Mouse (Mus musculus) ovary, postnatal 36 days (tissue): ENCODE measurements around the gene Pycr1.
A peak's percentile ranks its signal among the peaks of the same experiment; 100 is the strongest.

ENCODE experiments used
- DNase-seq: peaks from one replicate; pipeline ENCODE4 v3.0.0; 2022; ENCODE audit warnings: low spot score, mixed read lengths

Gene Pycr1

DNA sequence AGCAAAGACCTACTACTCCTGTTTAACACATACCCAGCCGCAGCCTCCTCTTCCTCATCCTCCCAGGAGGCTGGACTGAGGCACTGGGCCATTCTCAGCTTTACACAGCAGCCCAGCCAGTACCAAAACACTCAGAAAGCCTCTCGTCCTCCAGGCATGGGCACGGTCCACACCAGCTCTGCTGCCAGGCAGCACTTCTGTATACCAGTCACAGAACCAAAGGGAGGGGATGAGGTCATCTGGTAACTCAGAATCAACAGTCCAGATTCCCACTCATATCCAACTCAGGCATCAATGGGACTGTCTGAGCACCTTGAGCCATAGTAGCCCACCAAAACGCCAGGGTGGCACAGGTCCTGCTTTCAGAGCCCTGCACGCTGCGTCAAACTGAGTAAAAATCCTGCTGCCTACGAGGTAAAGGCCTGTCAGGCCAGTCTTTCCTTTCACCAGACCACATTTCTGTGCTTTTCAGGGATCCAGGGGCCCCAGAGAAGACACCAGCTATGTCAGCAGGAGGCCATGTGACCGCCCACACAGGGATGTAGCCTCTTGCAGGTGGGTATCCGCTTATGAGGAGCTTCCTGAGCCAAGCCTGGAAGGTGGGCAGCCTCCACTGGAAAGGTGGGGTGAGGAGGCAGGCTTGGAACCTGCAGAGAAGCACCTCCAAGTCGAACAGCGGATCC lies 16.6 kb downstream of the Pycr1 start:
- DNase-seq: no peak

DNA sequence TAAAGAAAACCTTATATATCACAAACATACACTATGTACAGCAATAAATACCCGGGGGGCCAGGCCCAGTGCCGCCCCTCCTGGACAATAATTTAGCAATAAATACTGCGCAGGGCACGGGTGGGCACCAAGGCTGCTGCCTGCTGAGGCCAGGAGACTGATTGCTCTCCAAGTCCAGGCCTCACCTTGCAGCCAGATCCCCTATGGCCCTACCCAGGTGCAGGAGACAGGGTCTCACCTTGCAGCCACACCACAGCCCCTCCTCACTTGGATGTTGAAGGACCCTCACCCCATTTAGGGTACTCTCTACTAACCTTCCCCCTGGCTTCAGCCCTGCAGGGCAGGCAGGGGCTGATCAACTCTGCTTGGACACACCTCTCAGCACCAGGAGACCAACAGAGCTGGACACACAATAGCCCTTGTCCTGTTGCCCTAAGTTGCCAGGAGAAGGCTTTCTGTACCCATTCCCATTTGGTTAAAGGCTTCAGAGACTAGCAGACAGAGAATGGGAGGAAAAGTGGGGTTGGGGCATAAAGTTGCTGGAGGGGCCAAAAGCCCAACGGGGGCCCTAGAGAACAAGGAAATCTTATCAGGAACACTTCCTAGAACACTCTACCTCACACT lies 18.3 kb downstream of the Pycr1 start, which contains the start of gene Sirt7:
Gene Sirt7, minus strand, starts transcription at position 89 of the 624 bp plus-strand sequence.
- DNase-seq: no peak

DNA sequence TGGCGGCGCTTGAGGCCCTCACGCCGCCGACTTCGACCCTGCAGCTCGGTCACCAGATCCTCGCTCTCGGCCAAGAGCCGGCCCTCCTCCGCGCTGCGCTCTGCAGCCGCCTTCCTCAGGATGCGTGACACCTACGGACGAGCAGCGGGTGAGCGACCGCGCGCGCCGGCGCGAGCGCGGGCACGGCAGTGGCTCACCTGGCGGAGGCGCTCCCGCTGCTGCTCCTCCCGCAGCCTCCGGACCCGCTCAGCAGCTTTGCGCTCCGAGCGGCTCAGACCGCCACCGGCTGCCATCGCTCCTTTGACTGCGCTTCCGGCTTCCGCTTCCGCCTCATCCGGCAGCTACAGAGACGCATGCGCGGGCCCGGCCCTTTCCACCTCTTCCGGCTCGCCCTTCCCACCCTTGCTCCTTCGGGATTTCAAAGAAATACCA lies 18.9 kb downstream of the Pycr1 start:
- DNase-seq: peak; percentile 86

DNA sequence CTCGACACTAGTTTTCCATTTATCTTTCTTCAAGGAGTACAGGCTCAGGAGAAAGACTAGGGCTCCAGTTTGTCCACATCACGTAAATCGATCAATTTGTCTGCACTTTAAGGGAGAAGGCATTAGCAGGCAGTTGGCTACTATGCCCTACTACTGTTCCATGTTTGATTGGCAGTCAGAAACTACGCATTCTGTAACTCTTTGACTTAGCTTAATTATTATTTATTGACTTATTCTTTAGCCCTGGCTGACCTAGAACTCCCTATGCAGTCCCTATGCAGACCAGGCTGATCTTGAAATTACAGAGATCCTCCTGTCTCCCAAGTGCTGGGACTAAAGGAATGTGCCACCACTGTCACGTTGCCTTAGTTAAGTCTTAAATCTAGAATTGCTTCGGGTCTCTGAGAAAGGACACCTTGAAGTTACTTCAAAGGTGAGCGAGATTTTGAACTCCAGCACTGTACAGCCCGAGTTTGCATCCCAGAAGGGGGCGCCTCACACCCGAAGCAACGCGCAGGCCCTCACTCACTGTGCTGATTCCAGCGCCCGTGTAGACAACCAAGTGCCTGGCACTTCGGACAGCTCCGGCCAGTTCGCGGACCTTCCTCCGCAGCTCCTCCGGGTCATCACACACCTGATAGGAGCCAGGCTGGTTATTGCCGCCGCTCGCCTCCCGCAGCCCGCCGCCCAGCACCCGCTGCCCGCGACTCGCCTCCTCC lies 19.4 kb downstream of the Pycr1 start:
- DNase-seq: peak; percentile 67

DNA sequence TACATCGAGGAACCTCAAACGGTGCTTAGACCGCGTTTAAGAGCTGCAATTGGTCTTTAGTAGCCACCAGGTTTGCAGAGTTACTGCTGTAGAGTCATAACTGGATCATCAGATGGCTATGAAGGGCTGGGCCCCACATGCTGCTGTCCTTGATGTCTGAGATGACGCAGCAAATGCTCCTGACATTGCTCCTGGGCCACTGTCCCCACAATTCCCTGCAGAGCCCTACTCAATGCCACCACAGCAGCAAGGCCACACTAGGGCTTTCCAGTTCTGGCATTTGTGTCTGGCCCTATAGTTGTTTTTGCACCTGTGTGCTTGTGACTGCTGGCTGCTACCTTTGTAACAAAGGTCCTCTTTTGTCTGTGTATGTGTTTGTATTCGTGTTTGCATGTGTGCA lies 20.8 kb downstream of the Pycr1 start:
- no peak for DNase-seq

DNA sequence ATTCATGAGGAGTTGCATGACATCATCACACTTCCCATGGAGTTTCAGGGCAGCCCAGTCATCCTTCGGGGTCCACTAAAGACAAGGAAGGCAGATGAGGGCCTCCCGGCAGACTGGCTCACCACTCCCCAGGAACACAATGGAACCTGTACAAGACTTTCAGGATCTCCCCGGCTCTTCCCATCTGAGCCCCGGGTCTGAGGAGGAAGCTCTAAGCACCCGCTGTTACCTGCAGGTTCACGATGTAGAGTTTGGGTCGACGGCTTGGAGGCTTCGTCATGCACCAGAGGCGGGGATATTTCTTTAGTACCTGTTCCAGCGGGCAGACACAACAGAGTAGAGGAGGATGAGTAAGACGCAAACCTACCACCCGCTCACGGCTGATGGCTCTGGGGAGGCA lies 23.4 kb downstream of the Pycr1 start:
- no peak for DNase-seq

DNA sequence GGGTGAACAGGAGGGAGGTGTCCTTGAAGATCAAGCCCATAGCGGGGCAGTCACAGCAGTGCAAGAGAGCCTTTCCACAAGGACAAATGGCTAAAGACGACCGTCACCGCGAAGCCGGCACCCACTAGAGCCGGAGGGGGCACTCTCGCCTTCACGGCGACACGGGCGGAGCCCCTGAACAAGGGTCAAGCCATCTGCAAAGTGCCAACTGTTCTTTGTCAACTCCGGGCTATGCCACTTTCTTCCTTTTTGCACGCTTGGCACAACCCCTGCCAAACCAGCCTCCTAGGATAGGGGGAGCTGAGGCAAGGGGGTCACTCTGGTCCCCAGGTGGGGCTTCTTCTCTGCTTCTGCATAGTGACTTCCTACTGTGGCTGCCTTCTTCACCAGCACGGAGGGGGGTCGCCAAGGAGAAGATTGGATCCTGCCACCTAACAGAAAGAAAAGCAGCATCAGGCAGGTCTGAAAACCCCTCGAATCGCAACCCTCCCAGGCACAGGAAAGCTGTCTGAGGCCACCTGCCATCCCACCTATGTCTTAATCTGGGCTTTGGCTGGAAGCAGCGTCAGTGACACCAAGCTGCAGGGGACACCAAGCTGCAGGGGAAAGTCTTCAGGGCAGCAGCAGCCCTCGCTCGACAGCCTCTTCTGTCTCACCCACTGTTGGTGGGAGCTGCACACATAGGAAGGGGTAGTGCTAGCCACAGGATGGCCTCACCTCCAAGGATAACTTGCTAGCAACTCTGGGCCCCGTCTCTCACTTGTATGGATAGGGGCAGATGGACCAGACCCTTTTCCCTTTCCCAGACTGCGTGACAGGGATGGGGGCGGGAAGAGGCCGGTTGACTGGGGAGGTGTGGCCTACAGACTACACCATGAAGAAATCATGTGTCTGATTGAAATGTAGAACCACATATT lies 24.7 kb downstream of the Pycr1 start:
- DNase-seq: no peak

DNA sequence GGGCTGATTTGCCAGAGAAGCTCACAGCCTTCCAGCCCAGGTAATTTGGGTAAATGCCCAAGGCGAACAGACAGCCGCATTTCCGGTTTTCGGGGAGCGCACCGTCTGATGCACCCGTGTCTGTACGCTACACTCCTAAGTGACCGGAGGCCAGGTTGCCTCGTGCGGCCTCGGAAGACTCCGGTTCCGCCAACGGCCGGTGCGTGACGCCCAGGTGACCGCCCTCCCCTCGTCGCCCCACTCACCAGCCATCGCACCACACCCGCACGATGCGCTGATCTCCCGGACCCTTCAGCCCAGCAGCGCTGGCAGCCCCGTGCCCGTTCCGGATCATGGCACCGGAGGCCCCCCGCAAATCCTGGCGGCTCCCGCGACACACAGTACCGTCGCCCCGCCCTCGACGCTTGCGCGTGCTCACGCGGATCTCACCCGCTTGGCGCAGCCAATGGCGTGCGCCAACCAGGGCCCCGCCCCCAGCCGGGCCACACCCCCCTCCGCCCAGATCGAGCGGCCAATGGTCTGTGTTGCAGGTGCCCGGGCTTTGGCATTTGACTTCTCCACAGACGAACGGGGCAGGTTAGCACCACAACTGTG lies 26.0 kb downstream of the Pycr1 start, which contains the start of gene Pcyt2:
Gene Pcyt2, minus strand, starts transcription at position 418 of the 594 bp plus-strand sequence.
- DNase-seq: peak; percentile 91

DNA sequence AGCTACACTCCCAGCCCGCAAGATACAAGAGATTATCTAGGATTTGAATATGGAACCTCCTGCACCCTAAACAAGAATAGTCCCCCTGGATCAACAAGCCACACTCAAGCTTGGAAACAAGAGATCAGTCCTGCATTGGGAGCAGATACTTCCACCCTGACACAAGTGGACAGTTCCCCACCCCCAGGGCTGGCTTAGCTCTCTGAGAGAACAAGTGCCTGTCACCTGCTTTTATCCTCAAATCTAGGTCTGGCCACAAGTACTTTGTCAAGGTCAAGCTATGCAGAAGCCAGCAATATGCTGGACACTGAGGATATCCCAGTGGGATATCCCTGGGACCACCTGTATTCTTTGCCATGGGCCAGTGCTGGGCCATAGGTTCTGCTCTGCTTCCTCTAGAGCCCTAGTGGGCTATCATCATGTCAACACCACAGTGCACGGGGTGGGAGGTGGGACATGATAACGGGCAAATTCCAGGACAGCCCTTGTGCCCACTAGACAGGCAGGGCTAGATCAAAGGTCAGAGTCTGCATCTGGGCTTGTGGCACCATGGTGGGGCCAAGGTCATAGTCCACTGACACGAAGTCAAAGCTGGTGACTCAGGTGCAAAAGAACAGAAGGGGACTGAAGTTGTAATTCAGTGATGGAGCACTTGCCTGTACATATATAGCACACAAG lies 26.8 kb downstream of the Pycr1 start:
- no peak for DNase-seq

DNA sequence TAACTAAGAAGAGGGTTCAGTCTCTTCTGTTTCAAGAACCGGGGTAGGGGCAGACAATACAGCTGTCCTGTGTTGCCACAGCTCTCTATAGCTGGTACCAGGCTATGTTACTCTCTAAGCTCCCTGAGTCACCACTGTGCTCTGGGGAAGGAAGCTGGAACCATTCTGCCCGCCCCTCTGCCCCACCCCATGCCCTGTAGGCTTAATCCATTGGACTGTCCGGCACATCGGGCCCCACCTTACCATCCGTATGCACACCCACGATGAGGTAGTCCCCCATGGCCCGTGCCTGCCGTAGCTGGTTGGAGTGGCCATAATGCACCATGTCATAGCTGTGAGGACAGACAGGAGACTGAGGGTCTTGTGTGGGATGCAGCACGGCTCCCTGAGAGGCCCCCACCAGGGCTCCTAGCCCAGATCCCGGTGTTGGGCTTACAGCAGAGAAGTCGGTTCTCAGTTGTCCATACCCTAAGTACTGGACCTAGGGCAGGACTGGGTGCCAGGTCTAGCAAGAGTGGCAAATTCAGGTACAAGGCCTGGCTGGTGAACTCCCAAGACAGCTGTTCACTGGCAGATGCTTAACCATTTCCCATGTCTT lies 27.9 kb downstream of the Pycr1 start:
- DNase-seq: no peak

DNA sequence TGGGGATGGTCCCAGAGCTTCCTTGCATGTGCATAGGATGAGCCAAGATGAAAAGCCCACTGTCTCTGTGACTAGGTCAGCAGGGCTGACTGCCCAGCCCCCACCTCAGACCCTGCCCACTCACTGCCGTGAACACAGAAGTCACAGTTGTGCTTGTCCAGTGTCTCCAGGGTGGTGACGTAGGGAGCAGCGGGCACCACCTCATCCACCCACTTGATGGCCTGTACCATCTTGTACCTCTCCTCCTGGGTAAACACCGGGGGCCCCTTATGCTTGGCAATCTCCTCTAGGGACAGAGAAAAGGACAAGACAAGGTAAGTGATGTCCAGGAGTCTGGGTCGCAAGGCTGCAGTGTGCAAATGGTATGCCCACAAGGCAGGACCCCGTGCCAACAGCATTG lies 28.4 kb downstream of the Pycr1 start:
- DNase-seq: no peak

DNA sequence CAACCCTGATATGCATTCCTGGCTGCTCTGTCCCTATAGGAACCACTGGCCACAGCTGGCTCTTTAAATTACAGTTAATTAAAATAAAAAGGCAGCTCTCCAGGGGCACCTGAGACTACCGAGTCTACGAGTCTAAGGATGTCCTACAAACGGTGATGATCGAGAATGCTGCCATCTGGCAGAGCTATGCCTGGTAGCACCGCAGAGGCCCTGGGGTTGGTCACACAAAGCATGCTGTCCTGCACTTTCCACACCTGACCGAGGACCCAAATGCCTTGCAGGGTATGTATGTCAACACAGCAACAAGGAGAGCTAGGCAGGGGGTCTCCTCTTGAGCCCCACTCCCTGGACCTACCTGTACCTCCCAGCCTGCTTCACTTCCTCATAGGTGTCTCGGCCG lies 29.6 kb downstream of the Pycr1 start:
- DNase-seq: no peak

DNA sequence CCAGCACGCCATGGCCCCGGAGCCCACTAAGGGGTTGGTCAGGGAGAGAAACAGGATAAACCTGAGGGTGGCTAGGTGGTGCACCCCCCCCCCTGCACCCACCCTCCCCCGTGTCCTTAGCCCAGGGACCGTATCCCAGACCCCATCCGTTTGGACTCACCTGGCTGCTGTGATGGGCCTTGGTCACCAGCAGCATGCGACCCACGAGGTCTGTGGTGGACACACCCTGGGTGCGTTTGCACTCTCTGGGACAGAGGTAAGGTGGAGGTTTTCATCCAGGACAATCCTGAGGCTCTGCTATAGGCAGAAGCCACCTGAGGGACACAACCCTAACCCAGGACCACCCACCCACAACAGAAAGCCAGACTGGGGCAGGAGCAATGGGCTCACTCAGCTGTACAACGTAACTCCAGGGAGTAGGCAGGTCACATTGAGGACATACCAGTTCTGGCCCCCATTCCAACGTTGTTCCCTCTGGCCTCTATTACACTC lies 30.0 kb downstream of the Pycr1 start:
- no peak for DNase-seq

DNA sequence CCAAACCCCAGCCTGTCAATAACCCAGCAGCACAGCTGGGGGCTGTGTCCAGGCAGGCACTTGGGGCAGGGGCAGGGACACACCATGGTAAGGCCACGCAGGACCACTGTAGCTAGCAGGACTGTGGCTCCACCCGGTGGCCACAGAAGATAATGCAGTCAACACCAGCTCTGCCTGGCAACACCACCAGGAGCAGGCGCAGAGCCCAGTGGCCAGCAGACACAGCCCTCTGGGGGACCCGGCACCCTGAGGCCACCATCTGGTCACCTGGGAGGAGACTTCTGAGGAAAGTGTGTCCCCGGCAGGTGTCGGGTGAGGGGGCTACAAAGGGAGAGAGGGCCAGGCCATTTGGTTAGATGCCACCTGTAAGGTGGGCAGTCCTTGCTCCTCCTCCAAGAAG lies 30.8 kb downstream of the Pycr1 start:
- peak; percentile 74 for DNase-seq

DNA sequence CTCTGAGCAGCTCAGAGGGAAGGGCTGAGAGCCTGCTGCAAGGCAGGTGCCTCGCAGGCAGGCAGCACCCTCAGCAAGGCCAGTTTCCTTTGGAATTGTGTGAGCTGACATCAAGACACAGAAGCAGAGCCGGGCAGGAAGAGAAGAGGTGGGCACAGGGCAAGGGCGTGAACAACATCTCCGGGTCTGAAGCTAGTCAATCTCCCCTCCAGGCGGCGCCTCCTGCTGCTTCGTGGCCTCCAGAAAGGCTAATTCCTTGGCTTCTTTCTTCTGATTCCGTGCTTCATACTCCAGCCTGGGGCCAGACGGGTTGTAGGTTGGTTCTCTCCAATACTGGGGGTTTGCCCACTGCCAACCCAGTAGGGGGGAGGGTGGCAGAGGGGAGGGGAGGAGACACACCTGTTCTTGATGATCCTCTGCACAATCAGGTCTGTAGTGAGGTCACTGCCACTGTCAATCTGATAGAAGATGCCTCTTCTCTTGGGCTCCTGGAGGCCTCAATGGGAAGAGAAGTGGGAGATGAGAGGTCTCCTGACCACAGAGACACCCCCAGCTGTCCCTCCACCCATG lies 33.0 kb downstream of the Pycr1 start:
- DNase-seq: no peak

DNA sequence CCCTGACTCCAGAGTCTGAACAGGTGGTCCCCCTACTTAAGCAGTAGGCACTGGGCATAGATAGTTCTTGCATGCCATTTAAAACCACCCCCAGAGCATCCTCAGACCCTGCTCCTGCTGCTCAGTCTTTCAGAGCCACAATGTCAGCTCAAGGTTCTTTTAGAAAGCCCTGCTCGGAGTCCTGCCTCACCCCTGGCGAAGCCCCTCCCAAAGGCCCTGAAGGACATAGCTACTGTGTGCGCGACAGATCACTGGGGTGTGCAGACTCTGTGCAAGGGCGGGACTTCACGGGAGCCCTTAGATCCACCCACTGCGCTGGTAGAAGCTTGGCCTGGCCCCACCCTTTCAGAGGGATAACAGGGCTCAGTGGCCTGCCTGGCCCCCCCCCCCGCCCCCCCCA lies 34.3 kb downstream of the Pycr1 start:
- DNase-seq: no peak

DNA sequence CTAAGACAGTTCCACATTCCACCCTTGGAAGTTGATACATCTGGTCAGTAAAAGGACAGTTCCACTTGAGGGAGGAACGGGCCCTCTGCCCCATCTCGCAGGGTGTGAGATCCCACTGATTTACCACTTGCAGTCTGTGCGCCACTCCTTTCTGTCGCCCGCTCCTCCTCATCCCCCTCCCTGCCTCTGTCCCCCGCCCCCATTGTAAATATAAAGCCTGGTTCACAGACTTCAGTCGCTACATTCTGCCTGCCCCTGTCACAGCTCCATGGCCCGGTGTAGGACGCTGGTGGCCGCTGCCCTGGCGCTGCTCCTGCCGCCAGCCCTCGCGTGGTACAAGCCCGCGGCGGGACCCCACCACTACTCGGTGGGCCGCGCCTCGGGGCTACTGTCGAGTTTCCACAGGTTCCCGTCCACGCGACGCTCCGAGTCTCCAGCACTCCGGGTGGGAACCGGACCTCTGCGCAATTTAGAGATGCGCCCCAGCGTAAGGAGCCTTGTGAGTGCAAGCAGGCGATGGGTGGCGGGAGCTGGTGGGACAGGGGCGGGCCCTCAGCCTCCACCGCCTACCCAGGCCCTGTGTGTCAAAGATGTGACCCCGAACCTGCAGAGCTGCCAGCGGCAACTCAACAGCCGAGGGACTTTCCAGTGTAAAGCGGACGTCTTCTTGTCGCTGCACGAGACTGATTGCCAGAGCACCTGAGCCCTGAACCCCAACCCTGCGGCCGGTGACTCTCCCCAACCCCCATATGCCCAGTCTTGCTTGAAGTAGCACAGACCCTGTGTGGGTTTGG lies 35.1 kb downstream of the Pycr1 start, which contains the start of gene Npb:
Gene Npb, plus strand, starts transcription at position 237 of the 794 bp plus-strand sequence.
- no peak for DNase-seq

DNA sequence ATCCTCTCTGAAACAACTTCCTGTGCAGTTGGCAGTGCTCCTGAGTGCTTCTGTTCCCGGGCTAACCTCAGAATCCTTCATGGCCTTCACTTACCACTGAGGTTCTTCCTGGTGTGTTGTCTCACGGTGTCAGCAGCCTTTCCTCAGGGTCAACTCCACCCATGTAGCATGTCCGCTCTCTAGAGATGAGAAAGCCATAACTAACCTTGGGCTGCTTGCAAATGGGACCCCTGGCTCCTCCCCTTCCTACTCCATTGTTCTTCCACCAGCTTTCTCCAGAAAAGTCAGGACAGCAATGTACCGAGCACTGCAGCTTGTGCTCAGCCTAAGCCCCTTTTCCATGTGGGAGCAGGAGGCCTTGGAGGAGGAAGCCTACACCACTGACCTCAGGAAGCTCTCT lies 36.8 kb downstream of the Pycr1 start:
- DNase-seq: no peak

DNA sequence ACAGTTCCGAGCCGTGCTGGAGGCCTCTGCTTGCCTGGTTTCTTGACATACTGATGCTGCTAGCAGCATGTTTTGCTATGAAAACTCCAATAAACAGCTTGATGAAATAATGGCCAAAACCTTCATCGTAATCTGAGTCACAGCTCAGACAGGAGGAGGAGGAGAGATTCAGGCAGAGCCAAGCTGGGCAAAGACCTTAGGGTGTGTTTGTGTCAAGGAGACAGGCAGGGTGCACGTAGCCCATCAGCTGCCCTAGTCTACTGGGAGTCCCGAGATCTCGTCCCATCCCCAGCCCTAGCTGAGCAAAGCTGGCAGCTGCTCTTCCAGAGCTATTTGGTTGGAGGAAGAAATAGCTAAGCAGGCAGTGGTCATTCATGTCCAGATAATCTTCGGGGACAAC lies 37.9 kb downstream of the Pycr1 start:
- DNase-seq: no peak
